17 mouse cellular contexts compared by ENCODE assay signal in the genomic region with DNA sequence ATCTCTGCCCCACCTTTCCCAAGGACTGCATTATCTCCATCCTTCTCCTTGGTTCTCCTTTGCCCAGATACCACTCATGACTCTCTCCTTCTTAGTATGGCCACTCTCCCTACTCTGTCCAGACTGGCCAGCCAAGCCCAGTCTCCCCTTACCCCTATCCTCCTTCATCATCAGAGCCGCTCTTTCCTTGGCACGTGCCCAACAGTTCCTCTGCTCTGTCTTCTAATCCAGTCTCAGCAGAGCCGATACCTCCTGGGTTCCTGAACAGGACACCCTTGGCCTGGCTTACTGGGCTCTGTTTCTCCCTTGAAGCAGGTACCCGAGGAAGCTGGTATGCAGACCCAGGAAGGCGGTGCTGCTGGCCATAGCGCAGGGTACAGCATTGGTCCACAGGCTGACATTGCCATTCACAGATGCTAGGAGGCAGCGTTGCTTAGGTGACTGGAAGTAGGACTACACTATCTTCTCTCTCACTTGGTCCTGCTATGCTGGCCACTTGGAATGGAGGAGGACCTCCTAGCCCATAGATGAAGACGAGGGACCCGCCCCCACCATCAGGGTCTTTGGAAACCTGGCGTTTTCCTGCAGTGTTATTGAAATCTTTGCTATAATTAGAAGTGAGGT.
DNase-seq lines count a peak whose midpoint lies in the region; ATAC-seq and TF ChIP-seq lines count a peak whose summit lies in the region.
"Had no signal": no experiment of that assay in that cellular context is flagged by ENCODE, and none has a peak within 500 bp of the region (broad histone marks: within the 10 kb centered on the region; RNA-seq: fewer than 3 reads in every experiment).

No protein-coding gene starts in this region.

- TF ChIP-seq EP300 in lung, postnatal 0 days (IDR thresholded peaks at IDR 0.05), result no peak

- TF ChIP-seq POLR2A in kidney, adult 2 months (IDR thresholded peaks at IDR 0.05; ENCODE audit: low read depth, low read length), result no peak
- TF ChIP-seq POLR2A in cortical plate, adult 2 months (IDR thresholded peaks at IDR 0.05; ENCODE audit: extremely low read depth, insufficient read depth, low read length), result no peak

- ATAC-seq in forebrain, embryonic 12.5 days (ENCODE audit: low FRiP score), result no peak
- no peak for ATAC-seq in forebrain, embryonic 15.5 days (replicated peaks)
- ATAC-seq in lung, postnatal 0 days, result 0 out of 2 replicates have a peak, but pooled peaks have one; percentile 6

- TF ChIP-seq CTCF in kidney, adult 2 months (conservative IDR thresholded peaks at IDR 0.05; ENCODE audit: insufficient read depth, insufficient read length, low read depth, low read length), result peak; percentile 39
- TF ChIP-seq CTCF in lung, postnatal 0 days (IDR thresholded peaks at IDR 0.05), result peak; percentile 53
- 0 out of 2 replicates have a peak, but pooled peaks have one; percentile 15 for TF ChIP-seq CTCF in cortical plate, adult 2 months (IDR thresholded peaks at IDR 0.05; ENCODE audit: extremely low read depth, insufficient read depth, low read length)

- no peaks in the 10 kb centered on the region for H3K9me3 ChIP-seq in forebrain, embryonic 12.5 days
- H3K9me3 ChIP-seq in forebrain, embryonic 15.5 days, result no peaks in the 10 kb centered on the region
- H3K9me3 ChIP-seq in lung, postnatal 0 days (ENCODE audit: low read length), result no peaks in the 10 kb centered on the region
- H3K9me3 ChIP-seq: heart, embryonic 12.5 days; hindbrain, embryonic 15.5 days; midbrain, embryonic 12.5 days had no signal

- H3K4me2 ChIP-seq in forebrain, embryonic 12.5 days, result no peak overlapping the region
- H3K4me2 ChIP-seq in forebrain, embryonic 15.5 days (replicated peaks), result no peak overlapping the region
- no peak overlapping the region for H3K4me2 ChIP-seq in lung, postnatal 0 days (replicated peaks; ENCODE audit: low read depth, low read length)
- H3K4me2 ChIP-seq: heart, embryonic 12.5 days; hindbrain, embryonic 15.5 days; midbrain, embryonic 12.5 days had no signal

- H3K27me3 ChIP-seq in forebrain, embryonic 12.5 days, result no peaks in the 10 kb centered on the region
- H3K27me3 ChIP-seq in forebrain, embryonic 15.5 days, result no peaks in the 10 kb centered on the region
- H3K27me3 ChIP-seq in kidney, adult 2 months (replicated peaks; ENCODE audit: control insufficient read depth, insufficient read depth, low read length), result no peaks in the 10 kb centered on the region
- no peaks in the 10 kb centered on the region for H3K27me3 ChIP-seq in lung, postnatal 0 days (replicated peaks; ENCODE audit: insufficient read depth, low read length)
- H3K27me3 ChIP-seq: heart, embryonic 12.5 days; hindbrain, embryonic 15.5 days; midbrain, embryonic 12.5 days had no signal

- H3K27ac ChIP-seq in forebrain, embryonic 12.5 days, result peak overlapping the region; percentile 13; the same call in 1 of the 2 replicates
- H3K27ac ChIP-seq in forebrain, embryonic 15.5 days (replicated peaks), result no peak overlapping the region
- no peak overlapping the region for H3K27ac ChIP-seq in kidney, adult 2 months (ENCODE audit: insufficient read depth, low read depth, low read length)
- no peak overlapping the region for H3K27ac ChIP-seq in lung, postnatal 0 days (ENCODE audit: low read length)
- no peak overlapping the region for H3K27ac ChIP-seq in cortical plate, adult 2 months (ENCODE audit: insufficient read depth, low read length)
- H3K27ac ChIP-seq: hindbrain, embryonic 15.5 days had no signal

- peaks cover 11% of the 10 kb centered on the region; the same call in 1 of the 2 replicates for H3K4me1 ChIP-seq in forebrain, embryonic 12.5 days
- peaks cover 3% of the 10 kb centered on the region; the same call in 1 of the 2 replicates for H3K4me1 ChIP-seq in forebrain, embryonic 15.5 days
- peaks cover 17% of the 10 kb centered on the region; the same call in 1 of the 2 replicates for H3K4me1 ChIP-seq in kidney, adult 2 months (ENCODE audit: control insufficient read depth, insufficient read depth, low read length)
- peaks cover 11% of the 10 kb centered on the region; the same call in 1 of the 2 replicates for H3K4me1 ChIP-seq in lung, postnatal 0 days (ENCODE audit: insufficient read depth, low read depth, low read length)
- peaks cover 2% of the 10 kb centered on the region; the same call in 1 of the 2 replicates for H3K4me1 ChIP-seq in cortical plate, adult 2 months (ENCODE audit: control insufficient read depth, insufficient read depth, low read length)

- H3K9ac ChIP-seq in forebrain, embryonic 12.5 days, result no peak overlapping the region
- H3K9ac ChIP-seq in forebrain, embryonic 15.5 days (replicated peaks), result no peak overlapping the region
- H3K9ac ChIP-seq in lung, postnatal 0 days (replicated peaks; ENCODE audit: low read depth), result no peak overlapping the region
- H3K9ac ChIP-seq: hindbrain, embryonic 15.5 days; midbrain, embryonic 12.5 days had no signal

- no peak overlapping the region for H3K4me3 ChIP-seq in forebrain, embryonic 12.5 days (replicated peaks)
- H3K4me3 ChIP-seq in forebrain, embryonic 15.5 days, result no peak overlapping the region
- no peak overlapping the region for H3K4me3 ChIP-seq in kidney, adult 2 months (ENCODE audit: insufficient read depth, low read depth, low read length)
- no peak overlapping the region for H3K4me3 ChIP-seq in lung, postnatal 0 days (ENCODE audit: low read depth, low read length)
- no peak overlapping the region for H3K4me3 ChIP-seq in cortical plate, adult 2 months (ENCODE audit: insufficient read depth, low read length)
- H3K4me3 ChIP-seq: heart, embryonic 12.5 days; hindbrain, embryonic 15.5 days; midbrain, embryonic 12.5 days had no signal

- peaks cover 76% of the 10 kb centered on the region for H3K36me3 ChIP-seq in forebrain, embryonic 12.5 days (replicated peaks)
- H3K36me3 ChIP-seq in forebrain, embryonic 15.5 days, result peaks cover 8% of the 10 kb centered on the region
- H3K36me3 ChIP-seq in kidney, adult 2 months (ENCODE audit: control insufficient read depth, insufficient read depth, low read length), result no peaks in the 10 kb centered on the region
- H3K36me3 ChIP-seq in lung, postnatal 0 days (ENCODE audit: insufficient read depth, low read length), result peaks cover 8% of the 10 kb centered on the region; the same call in 1 of the 2 replicates
- H3K36me3 ChIP-seq: G1E had no signal

- DNase-seq in kidney, adult 2 months, result no peak
- DNase-seq in kidney, postnatal 4 days, result no peak
- DNase-seq in lung, postnatal 0 days (ENCODE audit: low spot score), result no peak
- no peak for DNase-seq in lung, postnatal 14 days
- no peak for DNase-seq in c-Kit-positive CD71-positive TER-119-positive erythroid progenitor cells, embryonic 14.5 days (ENCODE audit: low spot score)
- DNase-seq: gastrocnemius, postnatal 10 days; kidney, postnatal 10 days; layer of hippocampus, postnatal 36 days; right cerebral cortex, adult 18-20 months; thymus, adult 2 months had no signal

- 85% methylated on average over 10 of the region's 10 CpGs for WGBS in forebrain, embryonic 12.5 days
- WGBS in forebrain, embryonic 15.5 days, result 75% methylated on average over 10 of the region's 10 CpGs
- WGBS in kidney, adult 2 months, result 67% methylated on average over 10 of the region's 10 CpGs
- WGBS in lung, postnatal 0 days, result 78% methylated on average over 10 of the region's 10 CpGs
